Mouse (Mus musculus): ENCODE measurements at regions not wholly inside any gene's neighbourhood (a gene's known extent, or its start where the extent isn't known, plus 50 kb on each side); places are given as distances from the start of the nearest gene placed in this dataset.

DNA sequence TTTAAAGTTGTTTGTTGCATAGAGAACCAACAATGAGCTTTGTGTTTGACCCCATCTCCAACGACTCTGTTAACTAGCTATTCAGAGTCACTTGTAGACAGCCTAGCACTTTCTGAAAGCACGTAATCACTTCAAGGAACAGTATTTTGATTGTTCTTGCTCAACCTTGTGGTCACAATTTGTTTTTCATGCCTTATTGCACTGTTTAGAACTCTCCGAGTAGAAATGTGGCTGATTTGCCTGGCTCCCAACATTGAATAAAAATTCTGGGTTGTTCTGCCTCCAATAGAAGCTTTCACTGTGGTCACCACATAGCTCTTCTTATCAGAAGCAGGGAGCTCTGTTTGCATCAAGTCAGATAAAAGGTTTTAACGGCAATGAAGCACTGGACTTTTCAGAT lies 446.9 kb upstream of the Fam19a5 start:
- TF ChIP-seq GATA2 (IDR thresholded peaks at IDR 0.05; ENCODE audit: borderline replicate concordance, low read depth, low read length) (no peak), POLR2AphosphoS5 (IDR thresholded peaks at IDR 0.05; ENCODE audit: insufficient replicate concordance, low read depth, low read length) (no peak), GATA1 (IDR thresholded peaks at IDR 0.05; ENCODE audit: borderline replicate concordance, low read length) (no peak), CTCF (IDR thresholded peaks at IDR 0.05; ENCODE audit: low read depth, low read length) (no peak), TAL1 (conservative IDR thresholded peaks at IDR 0.05; ENCODE audit: low read depth, low read length) (no peak)
- Histone ChIP-seq H3K27me3 (ENCODE audit: insufficient read depth, low read length) (no peaks in the 10 kb centered on the region), H3K4me1 (ENCODE audit: insufficient read depth, low read depth, low read length) (no peaks in the 10 kb centered on the region), H3K36me3 (replicated peaks) (no peaks in the 10 kb centered on the region), H3K4me3 (ENCODE audit: low read depth, low read length) (no peak overlapping the region), H3K9me3 (replicated peaks) (peaks cover 53% of the 10 kb centered on the region)
- DNase-seq (ENCODE audit: low spot score) (no peak), ATAC-seq (ENCODE audit: extremely low read depth, insufficient number of reproducible peaks, low FRiP score, poor library complexity, severe bottlenecking) (no peak)

- Histone ChIP-seq H3K27me3 (ENCODE audit: insufficient read depth, low read length) (no peaks in the 10 kb centered on the region), H3K4me3 (ENCODE audit: low read depth, low read length) (no peak overlapping the region), H3K4me1 (ENCODE audit: insufficient read depth, low read depth, low read length) (no peaks in the 10 kb centered on the region), H3K9me3 (replicated peaks) (peaks cover 50% of the 10 kb centered on the region), H3K36me3 (replicated peaks) (no peaks in the 10 kb centered on the region)
- TF ChIP-seq POLR2AphosphoS5 (IDR thresholded peaks at IDR 0.05; ENCODE audit: insufficient replicate concordance, low read depth, low read length), result no peak
- no peak for TF ChIP-seq GATA1 (IDR thresholded peaks at IDR 0.05; ENCODE audit: borderline replicate concordance, low read length)
- no peak for TF ChIP-seq TAL1 (conservative IDR thresholded peaks at IDR 0.05; ENCODE audit: low read depth, low read length)
- ATAC-seq (ENCODE audit: extremely low read depth, insufficient number of reproducible peaks, low FRiP score, poor library complexity, severe bottlenecking) (no peak), DNase-seq (ENCODE audit: low spot score) (no peak)
These were observed 443.0 kb upstream of the Fam19a5 start for GRCm38 (mm10) chr15:87101146-87101545.

DNA sequence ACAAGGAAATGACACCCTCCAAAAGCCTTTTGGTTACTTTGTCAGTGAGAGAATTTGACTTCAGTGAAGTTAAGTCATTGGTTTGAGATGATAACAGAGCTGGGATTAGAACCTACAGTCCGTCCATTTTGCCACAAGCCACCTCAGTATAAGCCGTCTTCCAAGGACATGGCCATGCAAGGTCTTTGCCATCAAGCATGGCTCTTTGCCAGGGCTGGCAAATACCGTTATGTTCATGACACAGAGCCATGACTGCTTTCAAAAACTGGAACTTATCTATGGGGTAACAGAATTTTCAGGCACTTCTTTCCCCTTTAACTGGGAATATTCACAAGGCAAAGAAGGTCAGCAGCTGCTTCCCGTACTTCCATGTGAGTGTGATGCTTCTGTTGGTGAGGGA lies 441.9 kb upstream of the Fam19a5 start:
- Histone ChIP-seq H3K9me3 (replicated peaks) (peaks cover 48% of the 10 kb centered on the region), H3K36me3 (replicated peaks) (no peaks in the 10 kb centered on the region)

GRCm38 (mm10) chr15:87105951-87106350 lies 438.1 kb upstream of the Fam19a5 start:
- H3K9me3 ChIP-seq (replicated peaks), result peaks cover 64% of the 10 kb centered on the region
- no peak for ATAC-seq (ENCODE audit: extremely low read depth, insufficient number of reproducible peaks, low FRiP score, poor library complexity, severe bottlenecking)

More for the DNA sequence above, 441.9 kb upstream of the Fam19a5 start:
- Histone ChIP-seq H3K4me3 (ENCODE audit: low read depth, low read length) (no peak overlapping the region), H3K27me3 (ENCODE audit: insufficient read depth, low read length) (no peaks in the 10 kb centered on the region), H3K4me1 (ENCODE audit: insufficient read depth, low read depth, low read length) (no peaks in the 10 kb centered on the region)
- ATAC-seq (ENCODE audit: extremely low read depth, insufficient number of reproducible peaks, low FRiP score, poor library complexity, severe bottlenecking), result no peak
- no peak for TF ChIP-seq GATA2 (IDR thresholded peaks at IDR 0.05; ENCODE audit: borderline replicate concordance, low read depth, low read length)
- TF ChIP-seq GATA1 (IDR thresholded peaks at IDR 0.05; ENCODE audit: borderline replicate concordance, low read length), result no peak
- no peak for TF ChIP-seq POLR2AphosphoS5 (IDR thresholded peaks at IDR 0.05; ENCODE audit: insufficient replicate concordance, low read depth, low read length)
- TF ChIP-seq TAL1 (conservative IDR thresholded peaks at IDR 0.05; ENCODE audit: low read depth, low read length), result no peak
- no peak for TF ChIP-seq CTCF (IDR thresholded peaks at IDR 0.05; ENCODE audit: low read depth, low read length)
- no peak for DNase-seq (ENCODE audit: low spot score)

DNA sequence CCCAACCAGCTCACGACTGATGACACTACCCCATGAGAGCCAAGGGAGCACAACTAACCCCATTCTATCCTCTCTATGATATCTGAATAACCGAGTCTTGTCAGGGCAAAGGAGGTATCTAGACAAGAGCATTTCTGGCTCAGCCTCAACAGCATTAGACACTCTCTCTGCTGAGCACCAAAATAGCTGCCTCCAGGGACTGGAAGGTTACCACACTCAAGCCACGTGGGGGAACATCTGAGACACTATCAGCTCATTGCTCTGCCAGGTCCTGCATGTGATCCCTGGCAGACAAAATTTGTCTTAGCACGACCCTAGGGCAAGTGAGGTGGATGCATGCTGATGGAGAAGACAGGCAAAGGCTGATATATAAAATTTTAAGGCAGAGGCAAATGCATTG lies 436.4 kb upstream of the Fam19a5 start:
- Histone ChIP-seq H3K36me3 (replicated peaks) (no peaks in the 10 kb centered on the region), H3K4me3 (ENCODE audit: low read depth, low read length) (no peak overlapping the region), H3K4me1 (ENCODE audit: insufficient read depth, low read depth, low read length) (no peaks in the 10 kb centered on the region), H3K27me3 (ENCODE audit: insufficient read depth, low read length) (no peaks in the 10 kb centered on the region), H3K9me3 (replicated peaks) (peaks cover 71% of the 10 kb centered on the region)
- no peak for ATAC-seq (ENCODE audit: extremely low read depth, insufficient number of reproducible peaks, low FRiP score, poor library complexity, severe bottlenecking)
- TF ChIP-seq POLR2AphosphoS5 (IDR thresholded peaks at IDR 0.05; ENCODE audit: insufficient replicate concordance, low read depth, low read length) (no peak), GATA2 (IDR thresholded peaks at IDR 0.05; ENCODE audit: borderline replicate concordance, low read depth, low read length) (no peak), TAL1 (conservative IDR thresholded peaks at IDR 0.05; ENCODE audit: low read depth, low read length) (no peak), GATA1 (IDR thresholded peaks at IDR 0.05; ENCODE audit: borderline replicate concordance, low read length) (no peak), CTCF (IDR thresholded peaks at IDR 0.05; ENCODE audit: low read depth, low read length) (no peak)
- DNase-seq (ENCODE audit: low spot score), result no peak

More at GRCm38 (mm10) chr15:87105951-87106350, 438.1 kb upstream of the Fam19a5 start:
- no peaks in the 10 kb centered on the region for H3K4me1 ChIP-seq (ENCODE audit: insufficient read depth, low read depth, low read length)
- no peaks in the 10 kb centered on the region for H3K27me3 ChIP-seq (ENCODE audit: insufficient read depth, low read length)
- H3K4me3 ChIP-seq (ENCODE audit: low read depth, low read length), result no peak overlapping the region
- no peak for TF ChIP-seq GATA1 (IDR thresholded peaks at IDR 0.05; ENCODE audit: borderline replicate concordance, low read length)
- TF ChIP-seq POLR2AphosphoS5 (IDR thresholded peaks at IDR 0.05; ENCODE audit: insufficient replicate concordance, low read depth, low read length), result no peak
- no peak for DNase-seq (ENCODE audit: low spot score)
- no peaks in the 10 kb centered on the region for H3K36me3 ChIP-seq (replicated peaks)

DNA sequence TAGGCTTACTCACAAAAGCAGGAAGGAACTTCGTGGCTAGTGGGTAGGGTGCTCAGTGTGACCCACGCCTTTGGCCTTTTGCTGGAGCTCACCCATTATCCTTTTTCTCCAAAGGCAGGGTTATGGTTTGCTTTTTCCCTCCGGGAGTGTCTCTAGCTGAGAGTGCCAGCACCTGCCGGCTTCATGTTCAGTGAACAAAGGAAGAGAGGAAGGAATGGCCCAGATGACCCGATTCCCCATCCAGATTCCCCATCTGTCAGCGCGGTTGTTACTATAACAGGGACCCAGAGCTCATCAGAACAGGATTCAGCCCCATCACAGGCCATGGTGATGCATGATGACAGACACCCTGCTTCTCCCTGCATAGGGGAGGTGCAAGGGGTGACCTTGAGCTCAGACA lies 435.7 kb upstream of the Fam19a5 start:
- no peaks in the 10 kb centered on the region for H3K27me3 ChIP-seq (ENCODE audit: insufficient read depth, low read length)
- H3K9me3 ChIP-seq (replicated peaks), result peaks cover 70% of the 10 kb centered on the region
- H3K4me1 ChIP-seq (ENCODE audit: insufficient read depth, low read depth, low read length), result no peaks in the 10 kb centered on the region
- no peak overlapping the region for H3K4me3 ChIP-seq (ENCODE audit: low read depth, low read length)
- no peaks in the 10 kb centered on the region for H3K36me3 ChIP-seq (replicated peaks)
- no peak for ATAC-seq (ENCODE audit: extremely low read depth, insufficient number of reproducible peaks, low FRiP score, poor library complexity, severe bottlenecking)
- no peak for TF ChIP-seq TAL1 (conservative IDR thresholded peaks at IDR 0.05; ENCODE audit: low read depth, low read length)
- no peak for TF ChIP-seq GATA2 (IDR thresholded peaks at IDR 0.05; ENCODE audit: borderline replicate concordance, low read depth, low read length)
- no peak for TF ChIP-seq GATA1 (IDR thresholded peaks at IDR 0.05; ENCODE audit: borderline replicate concordance, low read length)
- no peak for TF ChIP-seq CTCF (IDR thresholded peaks at IDR 0.05; ENCODE audit: low read depth, low read length)
- no peak for TF ChIP-seq POLR2AphosphoS5 (IDR thresholded peaks at IDR 0.05; ENCODE audit: insufficient replicate concordance, low read depth, low read length)
- DNase-seq (ENCODE audit: low spot score), result no peak

GRCm38 (mm10) chr15:87122656-87123055 lies 421.4 kb upstream of the Fam19a5 start:
- Histone ChIP-seq H3K4me3 (ENCODE audit: low read depth, low read length) (no peak overlapping the region), H3K9me3 (replicated peaks) (peaks cover 46% of the 10 kb centered on the region), H3K27me3 (ENCODE audit: insufficient read depth, low read length) (no peaks in the 10 kb centered on the region), H3K36me3 (replicated peaks) (no peaks in the 10 kb centered on the region), H3K4me1 (ENCODE audit: insufficient read depth, low read depth, low read length) (no peaks in the 10 kb centered on the region)
- ATAC-seq (ENCODE audit: extremely low read depth, insufficient number of reproducible peaks, low FRiP score, poor library complexity, severe bottlenecking) (no peak), DNase-seq (ENCODE audit: low spot score) (no peak)
- no peak for TF ChIP-seq CTCF (IDR thresholded peaks at IDR 0.05; ENCODE audit: low read depth, low read length)
- TF ChIP-seq GATA1 (IDR thresholded peaks at IDR 0.05; ENCODE audit: borderline replicate concordance, low read length), result no peak
- no peak for TF ChIP-seq GATA2 (IDR thresholded peaks at IDR 0.05; ENCODE audit: borderline replicate concordance, low read depth, low read length)
- TF ChIP-seq POLR2AphosphoS5 (IDR thresholded peaks at IDR 0.05; ENCODE audit: insufficient replicate concordance, low read depth, low read length), result no peak
- no peak for TF ChIP-seq TAL1 (conservative IDR thresholded peaks at IDR 0.05; ENCODE audit: low read depth, low read length)
